Mouse (Mus musculus) regulatory T cell (primary cell): ENCODE results near the gene Ttll9.

ENCODE experiments used
- in situ Hi-C: fragments of 300-600 bp; cut with MboI, MseI; formaldehyde crosslinking; loops from one replicate; pipeline ENCODE4 v1.15.1; 2025; ENCODE audit warnings: high pct_unique_total_duplicates

Gene Ttll9

DNA sequence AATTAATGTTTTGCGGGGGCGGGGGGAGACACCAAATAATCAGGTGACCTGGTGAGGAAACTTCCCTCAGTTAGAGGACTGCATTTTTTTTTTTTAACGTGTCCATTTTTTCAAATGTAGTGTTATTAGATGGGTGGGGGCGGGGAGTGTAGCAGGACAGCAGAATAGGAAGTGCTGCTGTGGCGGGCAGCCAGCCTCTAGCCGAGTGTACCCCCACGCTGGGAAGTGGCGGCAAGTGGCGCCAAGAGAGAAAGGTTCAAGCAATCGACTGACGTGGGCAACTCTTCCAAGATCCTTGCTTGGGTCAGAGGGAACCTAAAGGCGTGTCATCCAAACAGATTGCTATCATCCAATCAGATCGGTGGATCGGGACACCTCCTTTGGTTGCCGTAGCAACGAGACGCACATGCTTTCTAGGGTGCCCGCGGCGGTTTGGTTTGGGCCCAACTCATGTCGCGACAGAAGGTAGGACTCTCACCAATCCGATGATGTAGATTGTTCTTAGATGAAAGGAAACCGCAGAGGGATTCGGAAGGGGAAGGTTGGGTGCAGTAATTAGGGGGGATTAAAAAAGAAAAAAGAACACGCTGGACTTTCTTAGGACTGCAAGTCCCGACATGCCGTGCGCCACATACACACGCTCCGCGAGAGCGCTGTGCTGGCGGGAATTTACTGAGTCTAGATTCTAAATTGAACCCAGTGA lies at the start of gene Ttll9:
TSS of gene Ttll9 (plus strand) at position 395 of the 703 bp plus-strand sequence.
- in situ Hi-C loops, result no loop called here

DNA sequence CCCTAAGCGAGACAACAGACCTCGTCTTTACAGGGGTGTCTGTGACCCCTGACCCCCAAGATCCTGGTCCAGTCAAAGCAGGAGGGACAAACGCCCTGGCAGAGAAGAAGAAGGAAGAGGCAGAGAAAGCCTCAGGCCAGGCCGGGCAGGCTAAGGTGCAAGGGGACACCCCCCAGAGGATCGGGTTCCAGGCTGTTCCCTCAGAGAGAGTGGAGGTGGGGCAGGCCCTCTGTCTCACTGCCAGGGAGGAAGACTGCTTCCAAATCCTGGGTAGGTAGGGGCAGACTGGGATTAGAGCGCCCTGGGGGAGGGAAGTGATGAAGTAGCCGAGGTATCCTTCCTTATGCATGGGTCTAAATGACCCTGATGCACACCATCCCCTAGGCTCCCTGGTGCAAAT lies 48.8 kb upstream of the Ttll9 start:
- in situ Hi-C loops, result loop anchor here (5.0 kb wide), 2 partner anchors 104 to 229 kb away; partner anchors contain the start of gene Pdrg1

- in situ Hi-C loops, result loop anchor here (5.0 kb wide), 2 partner anchors 103 to 228 kb away; partner anchors contain the start of gene Pdrg1
These were observed 47.8 kb upstream of the Ttll9 start for GRCm38 (mm10) chr2:152914310-152915120.

DNA sequence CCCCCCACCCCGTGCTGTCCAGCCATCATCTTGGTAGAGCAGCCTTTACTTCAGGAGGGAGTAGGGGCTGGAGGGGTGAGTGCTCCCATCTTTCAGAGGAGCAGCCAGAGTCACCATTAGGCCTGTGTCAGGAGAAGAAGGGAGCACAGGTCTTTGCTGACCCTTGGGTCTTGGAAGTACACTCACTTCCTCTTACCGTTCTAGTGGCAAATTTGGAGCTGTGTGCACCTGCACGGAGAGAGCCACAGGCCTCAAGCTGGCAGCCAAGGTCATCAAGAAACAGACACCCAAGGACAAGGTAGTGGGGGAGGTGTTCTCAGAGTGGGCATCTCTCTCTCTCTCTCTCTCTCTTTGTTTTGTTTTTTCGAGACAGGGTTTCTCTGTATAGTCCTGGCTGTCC lies 46.8 kb upstream of the Ttll9 start:
- in situ Hi-C loops, result no loop called here

DNA sequence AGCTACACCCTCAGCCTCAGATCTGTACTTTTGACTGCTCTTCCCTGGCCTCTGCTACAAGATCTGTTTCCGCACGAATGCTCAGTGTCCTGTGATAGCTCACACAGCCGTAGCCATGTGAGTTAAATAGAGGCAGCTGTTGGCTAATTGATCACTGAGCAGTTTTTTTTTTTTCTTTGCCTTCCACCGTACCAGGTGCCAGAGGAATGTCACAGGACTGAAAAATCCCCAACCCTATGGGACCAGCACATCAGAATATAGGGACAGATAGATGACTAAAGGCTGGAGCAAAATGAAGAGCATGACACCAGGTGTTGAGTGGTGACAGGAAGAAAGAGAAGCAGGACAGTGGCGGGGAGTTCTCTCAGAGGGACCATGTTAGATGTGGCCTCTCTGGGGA lies 46.2 kb upstream of the Ttll9 start:
- in situ Hi-C loops, result no loop called here

DNA sequence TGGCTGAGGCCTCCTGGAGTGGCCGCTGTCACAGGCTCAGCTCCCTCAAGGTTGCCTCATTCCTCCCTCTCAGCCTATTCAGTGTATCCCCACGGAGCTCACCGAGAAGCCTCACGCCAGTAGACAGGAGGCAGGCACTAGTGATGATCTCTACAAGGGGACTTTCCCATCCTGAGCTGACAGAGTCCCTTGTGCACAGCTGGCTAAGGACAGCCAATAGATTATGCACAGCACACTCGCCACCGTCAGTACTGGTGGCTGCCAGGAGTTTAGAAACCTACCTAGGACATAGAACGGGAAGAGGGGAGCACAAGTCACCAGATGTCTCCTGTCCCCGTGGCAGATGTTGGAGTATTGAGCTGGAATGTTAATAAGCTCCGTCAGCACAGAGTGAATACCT lies 44.6 kb upstream of the Ttll9 start:
- in situ Hi-C loops, result no loop called here

- in situ Hi-C loops, result no loop called here
These were observed 39.9 kb upstream of the Ttll9 start for GRCm38 (mm10) chr2:152922376-152922775.

DNA sequence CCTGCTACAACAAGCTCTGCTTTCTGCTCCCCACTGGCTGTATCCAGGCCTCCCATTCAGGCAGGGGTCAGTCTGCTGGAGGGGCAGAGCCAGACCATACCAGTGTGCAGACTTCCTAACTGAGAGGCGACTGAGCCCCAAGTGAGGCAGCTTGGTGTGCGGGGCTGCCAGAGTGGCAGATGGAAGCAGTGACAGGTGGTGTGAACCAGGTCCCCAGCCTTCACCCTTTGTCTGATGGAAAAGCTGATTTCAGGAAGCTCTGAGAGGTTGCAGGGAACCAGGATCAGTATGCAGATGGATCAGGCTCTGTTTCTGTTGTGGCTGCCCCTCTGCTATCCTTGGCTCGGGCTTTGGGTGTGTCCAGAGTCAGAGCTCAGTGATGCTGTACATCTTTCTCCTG lies 38.7 kb upstream of the Ttll9 start:
- in situ Hi-C loops, result no loop called here

GRCm38 (mm10) chr2:152924128-152924527 lies 38.2 kb upstream of the Ttll9 start:
- in situ Hi-C loops, result no loop called here

DNA sequence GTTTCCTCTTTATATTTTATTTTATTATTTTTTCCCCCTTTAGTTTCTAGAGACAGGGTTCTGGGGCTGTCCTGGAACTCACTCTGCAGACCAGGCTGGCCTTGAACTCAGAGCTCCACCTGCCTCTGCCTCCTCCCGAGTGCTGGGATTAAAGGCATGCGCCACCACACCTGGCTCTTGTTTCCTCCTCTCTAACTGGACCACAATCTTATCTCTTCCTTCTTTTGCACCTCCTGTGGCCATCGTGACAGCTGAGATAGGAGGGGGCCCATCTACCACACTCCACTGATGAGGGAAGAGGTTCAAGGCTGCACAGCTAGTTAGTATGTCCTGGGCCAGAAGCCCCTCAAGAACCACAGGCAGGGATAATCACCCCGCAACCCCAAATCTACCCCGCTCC lies 37.7 kb upstream of the Ttll9 start:
- in situ Hi-C loops, result no loop called here

DNA sequence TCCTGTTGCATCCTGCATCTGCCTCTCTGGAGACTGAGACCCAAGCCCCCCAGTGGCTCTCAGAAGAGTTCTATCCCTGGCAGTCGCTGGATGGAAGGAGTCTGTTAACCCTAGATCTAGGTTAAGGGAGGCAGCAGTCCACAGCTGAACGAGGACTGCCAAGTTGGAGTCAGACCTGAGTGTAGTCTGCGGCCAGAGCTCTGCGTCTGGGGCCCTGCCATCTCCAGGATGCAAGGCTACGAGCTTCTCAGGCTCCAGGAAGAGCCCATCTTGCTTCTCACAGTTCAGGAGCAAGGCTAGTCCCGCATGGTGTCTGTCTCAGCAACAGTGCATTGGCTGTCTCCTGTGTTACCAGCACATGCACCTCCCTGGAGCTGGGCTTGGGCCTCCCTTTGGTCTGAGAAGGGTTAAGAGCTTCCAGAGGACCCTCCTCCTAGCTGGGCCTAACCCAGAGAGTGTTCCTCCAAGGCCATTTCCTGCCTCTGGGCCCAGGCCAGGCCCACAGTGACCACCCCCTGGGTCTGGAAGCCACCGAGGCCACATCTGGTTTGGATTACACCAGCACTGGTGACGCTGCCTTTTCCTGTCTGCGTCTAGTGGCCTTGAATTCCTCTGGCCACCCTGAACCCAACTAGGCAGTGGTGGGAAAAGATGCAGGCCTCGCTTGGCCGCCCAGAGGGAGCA lies 37.0 kb upstream of the Ttll9 start:
- in situ Hi-C loops, result no loop called here

DNA sequence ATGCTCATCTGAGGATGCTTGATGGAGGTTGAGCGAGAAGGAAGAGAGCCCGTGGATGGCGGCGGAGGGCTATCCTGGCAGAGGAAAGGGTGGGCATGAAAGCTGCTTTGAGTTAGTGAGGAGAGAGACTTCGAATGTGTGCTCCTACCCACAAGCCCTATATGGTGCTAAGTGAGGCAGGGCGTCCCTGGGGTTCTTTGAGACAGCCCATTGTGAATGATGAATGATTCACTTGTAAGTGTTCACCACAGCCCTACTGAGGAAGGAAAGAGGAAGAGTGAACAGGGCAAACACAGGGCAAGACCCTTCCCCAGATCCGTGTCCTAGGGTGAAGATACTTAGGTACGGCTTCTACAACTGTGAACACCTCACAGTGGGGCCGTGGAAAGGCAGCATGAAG lies 35.4 kb upstream of the Ttll9 start:
- in situ Hi-C loops, result no loop called here

GRCm38 (mm10) chr2:152927371-152927770 lies 34.9 kb upstream of the Ttll9 start:
- in situ Hi-C loops, result no loop called here

DNA sequence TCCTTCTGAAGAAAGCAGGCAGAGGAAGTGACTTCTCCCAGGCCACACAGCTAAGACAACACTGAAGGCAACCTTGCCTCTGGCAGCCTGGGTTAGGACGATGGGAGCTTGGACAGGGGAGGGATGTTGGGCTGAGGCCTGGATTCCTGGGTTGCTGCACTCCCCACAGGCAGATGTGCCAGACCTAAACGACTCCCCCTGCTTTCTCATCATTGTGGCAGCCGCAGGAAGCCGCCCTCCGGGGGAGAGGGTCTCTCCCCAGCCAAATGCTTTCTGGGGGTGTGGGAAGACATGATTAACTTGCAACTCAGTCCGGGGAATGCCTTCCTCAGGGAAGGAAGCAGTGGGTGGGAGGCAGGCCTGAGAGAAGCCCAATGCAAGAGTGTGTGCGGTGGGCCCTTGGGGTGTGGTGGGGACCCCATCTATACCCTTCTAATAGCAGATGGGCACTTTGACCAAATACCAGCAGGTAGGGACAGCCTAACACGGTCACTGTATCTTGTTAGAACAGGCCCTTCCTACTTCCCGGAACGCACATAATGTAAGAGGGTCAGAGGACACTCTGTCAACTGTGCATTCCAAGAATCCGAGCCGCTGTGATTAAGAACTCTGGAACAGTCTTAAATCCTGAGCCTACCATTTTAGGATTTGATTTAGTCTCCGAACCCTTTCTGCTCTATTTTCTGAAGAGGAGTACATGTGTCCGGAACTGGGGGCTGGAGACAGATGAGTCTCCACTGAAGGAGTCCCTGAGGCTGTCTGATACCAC lies 33.9 kb upstream of the Ttll9 start:
- in situ Hi-C loops, result no loop called here

- in situ Hi-C loops, result no loop called here
These were observed 33.3 kb upstream of the Ttll9 start for GRCm38 (mm10) chr2:152928988-152929370.

DNA sequence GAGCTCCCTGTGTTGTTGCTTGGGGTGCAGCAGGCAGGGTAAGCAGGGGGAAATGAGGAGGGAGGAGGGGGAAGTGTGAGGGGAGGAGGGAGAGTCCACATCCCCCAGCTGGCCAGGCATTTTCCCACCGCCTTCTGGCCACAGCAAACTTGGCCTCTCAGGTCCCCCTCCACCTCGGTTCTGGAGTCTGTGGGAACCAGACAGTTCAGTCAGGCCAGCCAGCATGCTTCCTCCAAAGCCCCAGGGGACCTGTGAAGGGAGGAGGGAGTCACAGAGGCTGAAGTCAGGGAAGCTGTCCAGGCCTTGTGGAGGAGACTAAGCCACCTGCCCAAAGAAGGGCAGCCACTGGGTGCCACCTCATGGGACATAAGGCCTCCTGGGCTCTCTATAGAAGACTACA lies 32.0 kb upstream of the Ttll9 start:
- in situ Hi-C loops, result no loop called here

DNA sequence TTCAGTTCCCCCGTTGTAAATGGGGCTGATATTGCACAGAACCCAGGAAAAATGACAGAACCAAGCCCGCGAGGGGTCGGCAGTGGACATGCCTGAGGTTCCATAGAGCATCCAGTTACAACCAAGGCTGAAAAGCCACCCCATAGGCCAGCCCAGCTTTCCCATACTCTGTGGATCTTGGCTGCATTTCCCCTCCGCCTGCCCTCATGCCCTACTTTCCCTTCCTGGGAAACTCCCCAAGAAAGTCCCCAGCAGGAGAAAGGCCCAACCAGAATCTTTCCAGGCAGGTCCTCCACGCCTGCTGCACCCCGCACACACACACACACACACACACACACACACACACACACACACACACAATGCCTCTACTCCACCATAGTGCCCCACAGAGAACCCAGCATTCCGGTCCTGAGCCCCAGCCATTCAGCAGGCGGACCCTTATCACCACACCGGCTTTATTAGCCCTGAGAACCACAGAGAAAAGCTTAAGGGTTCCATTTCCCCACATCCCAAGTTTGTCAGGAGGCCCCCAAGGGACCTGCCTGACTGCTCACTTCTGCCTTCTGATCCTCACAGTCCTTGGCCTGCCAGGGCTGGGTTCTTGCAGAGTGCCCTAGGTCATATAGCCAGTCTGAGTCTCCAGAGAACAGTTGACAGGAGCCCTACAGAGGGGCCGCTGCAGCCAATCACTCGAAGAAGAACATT lies 30.7 kb upstream of the Ttll9 start:
- in situ Hi-C loops, result no loop called here

GRCm38 (mm10) chr2:152933048-152933447 lies 29.2 kb upstream of the Ttll9 start, which contains the start of gene Foxs1:
Gene Foxs1, minus strand, starts transcription at chr2:152933208.
- in situ Hi-C loops, result no loop called here

DNA sequence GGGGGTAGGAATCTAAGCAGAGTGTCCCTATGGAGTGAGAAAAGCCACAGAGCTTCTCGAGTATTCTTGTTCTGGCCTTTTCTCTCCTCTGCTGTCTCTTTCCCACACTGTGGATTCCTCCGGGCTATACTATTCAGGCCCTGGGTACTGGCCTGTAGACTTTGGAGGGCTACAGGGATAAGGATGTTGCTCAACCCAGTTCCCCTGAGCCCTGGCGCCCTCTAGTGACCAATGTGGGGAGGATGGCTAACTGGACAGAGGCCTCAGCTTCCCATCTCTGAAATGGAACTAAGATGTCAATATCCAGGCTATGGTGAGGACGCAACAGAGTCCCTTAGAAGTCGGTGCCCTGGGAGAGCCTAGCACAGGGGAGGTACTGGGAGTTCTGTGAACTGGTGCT lies 28.7 kb upstream of the Ttll9 start:
- in situ Hi-C loops, result no loop called here

DNA sequence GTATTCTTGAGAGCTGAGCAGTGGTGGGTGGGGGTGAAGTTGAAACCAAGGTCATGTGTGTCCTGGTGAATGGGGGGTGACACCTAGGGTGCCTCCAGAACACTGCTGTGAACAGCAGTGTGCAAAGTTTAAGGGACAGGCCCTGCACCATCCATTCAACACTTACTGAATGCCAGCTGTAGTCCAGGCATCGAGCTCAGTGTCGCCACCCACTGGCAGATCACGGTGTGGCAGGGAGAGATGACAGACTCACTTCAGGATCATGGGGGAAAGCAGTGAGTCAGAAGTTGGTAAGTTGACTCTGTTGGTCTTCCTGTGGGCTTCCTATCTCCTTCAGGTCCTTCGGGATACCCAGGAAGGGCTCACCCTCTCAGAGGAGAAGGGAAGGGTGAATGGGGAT lies 22.4 kb upstream of the Ttll9 start:
- in situ Hi-C loops, result no loop called here

DNA sequence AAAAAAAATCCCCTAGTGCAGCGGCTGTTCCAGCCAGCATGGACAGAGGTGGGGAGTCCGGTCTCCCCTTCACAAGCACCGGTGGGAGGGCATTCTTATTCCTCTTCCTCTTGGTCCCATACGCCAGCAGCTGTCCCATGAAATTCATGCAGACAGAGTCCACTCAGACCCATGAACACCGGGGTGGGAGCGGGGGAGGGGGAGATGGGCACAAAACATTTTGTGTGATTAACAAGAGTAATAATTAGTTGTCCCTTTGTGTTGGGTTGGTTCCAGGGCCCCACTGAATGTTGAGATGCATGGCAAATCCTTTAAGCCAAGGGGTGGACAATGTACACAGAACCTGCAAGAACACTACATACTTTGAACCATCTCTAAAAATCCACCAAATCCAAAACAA lies 21.2 kb upstream of the Ttll9 start:
- in situ Hi-C loops, result no loop called here
